Mouse (Mus musculus): Measurements from ENCODE around the gene Disc1. TPM values are rescaled to one million over a fixed set of nuclear protein-coding genes. Genes with fewer than 3 reads are reported as not detected.

Disc1 gene
- polyA plus RNA-seq, 1 experiment from 2014 or later = 3.8 TPM

DNA sequence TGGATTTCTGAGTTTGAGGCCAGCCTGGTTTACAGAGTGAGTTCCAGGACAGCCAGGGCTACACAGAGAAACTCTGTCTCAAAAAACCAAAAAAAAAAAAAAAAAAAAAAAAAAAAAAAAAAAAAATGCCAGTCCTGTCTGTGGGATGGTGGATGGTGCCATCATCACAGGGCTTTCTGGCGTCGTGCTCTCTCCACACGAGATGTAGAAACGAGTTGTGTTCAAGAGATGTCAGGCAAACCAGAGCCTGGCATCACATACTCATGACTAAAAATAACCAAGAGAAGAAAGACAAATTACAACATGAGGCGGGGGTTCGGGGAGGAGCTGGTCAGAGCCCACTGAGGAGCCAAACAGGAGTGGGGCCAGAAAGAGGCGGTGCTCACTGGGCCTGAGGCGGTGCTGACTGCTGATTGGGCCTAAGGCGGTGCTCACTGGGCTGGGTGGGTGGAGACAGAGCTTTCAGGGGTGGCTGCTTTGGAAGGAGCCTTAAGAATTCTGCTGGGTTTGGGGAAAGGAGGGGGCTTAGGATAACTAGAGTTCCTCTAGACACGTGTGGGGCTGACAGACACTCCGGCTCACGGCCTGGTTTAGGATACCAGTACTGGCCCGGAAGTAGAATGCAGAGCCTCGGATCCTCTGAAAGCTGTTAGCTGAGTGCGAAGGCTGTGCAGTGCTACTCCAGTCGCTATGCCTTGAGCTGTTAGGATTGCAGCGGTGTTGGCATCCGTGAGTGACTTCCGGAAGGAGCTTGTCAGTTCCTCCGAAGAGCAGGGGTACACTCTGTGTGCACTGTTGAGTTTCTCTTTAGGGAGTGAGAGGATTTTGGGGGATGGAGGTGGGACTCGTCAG is 37.1 kb downstream of the Disc1 start:
- ATAC-seq (ENCODE audit: insufficient read depth) (peak; percentile 91), DNase-seq (peak; percentile 72)
- H3K9me3 ChIP-seq (ENCODE audit: low read depth, low read length) = no peaks in the 10 kb centered on the region
- no peaks in the 10 kb centered on the region for H3K27me3 ChIP-seq (ENCODE audit: insufficient read depth, low read length)
- H3K4me2 ChIP-seq = peak overlapping the region; percentile 13; the same call in 1 of the 2 replicates
- no peak overlapping the region for H3K9ac ChIP-seq
- H3K4me1 ChIP-seq (ENCODE audit: insufficient read depth) = no peaks in the 10 kb centered on the region
- no peak overlapping the region for H3K4me3 ChIP-seq (ENCODE audit: low read depth, low read length)
- no peaks in the 10 kb centered on the region; the same call in 1 of the 2 replicates for H3K36me3 ChIP-seq (ENCODE audit: insufficient read depth)
- TF ChIP-seq CTCF (IDR thresholded peaks at IDR 0.05; ENCODE audit: low read depth) = no peak
- WGBS = 44% methylated on average over 21 of the region's 21 CpGs
- H3K27ac ChIP-seq (ENCODE audit: low read depth) = no peak overlapping the region

DNA sequence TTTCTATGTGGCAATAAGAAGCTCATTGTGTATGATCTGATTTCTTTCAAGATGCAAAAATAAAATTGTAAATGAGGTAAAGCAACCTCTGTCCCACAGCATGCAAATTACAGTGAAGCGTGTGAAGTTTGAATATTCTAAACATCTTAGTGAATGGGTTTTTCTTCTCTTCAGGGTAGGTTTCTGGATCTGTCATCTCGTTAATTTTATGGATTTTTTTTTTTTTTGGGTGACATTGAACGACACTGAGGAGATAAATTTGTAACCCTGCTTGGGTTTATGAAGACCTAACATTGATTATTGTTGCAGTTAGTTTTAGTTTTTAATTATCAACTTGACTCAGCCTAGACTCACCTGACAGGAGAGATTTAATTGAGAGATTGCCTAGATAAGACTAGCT is 43.1 kb downstream of the Disc1 start:
- Histone ChIP-seq H3K9me3 (ENCODE audit: low read depth, low read length) (no peaks in the 10 kb centered on the region), H3K9ac (no peak overlapping the region), H3K27me3 (ENCODE audit: insufficient read depth, low read length) (no peaks in the 10 kb centered on the region), H3K27ac (ENCODE audit: low read depth) (no peak overlapping the region), H3K36me3 (ENCODE audit: insufficient read depth) (no peaks in the 10 kb centered on the region), H3K4me1 (ENCODE audit: insufficient read depth) (no peaks in the 10 kb centered on the region), H3K4me2 (no peak overlapping the region), H3K4me3 (ENCODE audit: low read depth, low read length) (no peak overlapping the region)
- ATAC-seq (ENCODE audit: insufficient read depth) (no peak), DNase-seq (no peak)
- no peak for TF ChIP-seq CTCF (IDR thresholded peaks at IDR 0.05; ENCODE audit: low read depth)
- WGBS = 73% methylated on average over 3 of the region's 3 CpGs

DNA sequence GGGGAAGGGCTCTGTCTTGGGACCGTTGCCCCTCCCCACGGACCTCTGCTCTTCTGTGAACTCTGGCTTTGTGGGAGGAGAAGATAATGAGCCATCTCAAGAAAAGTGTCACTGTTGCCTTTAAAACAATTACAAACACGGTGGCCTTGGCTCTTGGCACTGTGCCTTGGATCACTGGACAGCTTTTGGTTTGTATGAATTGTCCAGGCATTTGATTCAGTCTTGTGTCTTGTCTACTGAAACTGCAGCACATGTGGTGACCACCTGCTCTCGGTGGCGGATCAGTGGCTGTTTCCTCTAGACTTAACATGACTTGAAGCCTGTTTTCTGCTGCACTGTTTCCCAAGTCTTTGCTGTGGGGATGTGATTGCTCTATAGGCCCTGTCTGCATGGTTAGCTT is 44.1 kb downstream of the Disc1 start:
- 40% methylated on average over 5 of the region's 5 CpGs for WGBS
- TF ChIP-seq CTCF (IDR thresholded peaks at IDR 0.05; ENCODE audit: low read depth) = no peak
- no peak overlapping the region for H3K27ac ChIP-seq (ENCODE audit: low read depth)
- no peak overlapping the region for H3K4me2 ChIP-seq
- no peaks in the 10 kb centered on the region for H3K4me1 ChIP-seq (ENCODE audit: insufficient read depth)
- peak; percentile 53 for DNase-seq
- ATAC-seq (ENCODE audit: insufficient read depth) = no peak
- no peak overlapping the region for H3K9ac ChIP-seq
- H3K36me3 ChIP-seq (ENCODE audit: insufficient read depth) = no peaks in the 10 kb centered on the region
- no peaks in the 10 kb centered on the region for H3K9me3 ChIP-seq (ENCODE audit: low read depth, low read length)
- H3K27me3 ChIP-seq (ENCODE audit: insufficient read depth, low read length) = no peaks in the 10 kb centered on the region
- H3K4me3 ChIP-seq (ENCODE audit: low read depth, low read length) = no peak overlapping the region

DNA sequence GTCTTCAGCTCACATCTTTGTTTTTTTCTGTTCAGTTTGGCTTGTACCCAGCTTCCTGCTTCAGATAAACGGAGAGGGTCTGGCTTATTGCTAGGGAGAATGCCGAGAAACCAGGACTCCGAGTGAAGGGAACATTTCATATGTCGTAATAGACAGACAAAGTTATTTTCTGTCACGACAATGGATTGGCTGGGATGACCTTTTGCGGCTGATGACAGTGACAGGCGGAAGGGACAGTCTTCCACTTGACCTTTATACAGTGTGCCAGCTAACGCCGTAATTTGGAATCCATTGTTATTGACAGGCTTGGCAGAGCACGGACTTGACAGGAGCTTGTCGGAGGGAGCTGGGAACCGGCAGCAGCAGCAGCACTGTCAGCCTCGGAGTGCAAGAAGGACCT is 48.3 kb downstream of the Disc1 start:
- DNase-seq (peak; percentile 41), ATAC-seq (ENCODE audit: insufficient read depth) (no peak)
- Histone ChIP-seq H3K4me2 (no peak overlapping the region), H3K27ac (ENCODE audit: low read depth) (no peak overlapping the region), H3K9ac (no peak overlapping the region), H3K36me3 (ENCODE audit: insufficient read depth) (no peaks in the 10 kb centered on the region), H3K4me3 (ENCODE audit: low read depth, low read length) (no peak overlapping the region), H3K4me1 (ENCODE audit: insufficient read depth) (no peaks in the 10 kb centered on the region), H3K9me3 (ENCODE audit: low read depth, low read length) (no peaks in the 10 kb centered on the region), H3K27me3 (ENCODE audit: insufficient read depth, low read length) (no peaks in the 10 kb centered on the region)
- 44% methylated on average over 13 of the region's 13 CpGs for WGBS
- no peak for TF ChIP-seq CTCF (IDR thresholded peaks at IDR 0.05; ENCODE audit: low read depth)

DNA sequence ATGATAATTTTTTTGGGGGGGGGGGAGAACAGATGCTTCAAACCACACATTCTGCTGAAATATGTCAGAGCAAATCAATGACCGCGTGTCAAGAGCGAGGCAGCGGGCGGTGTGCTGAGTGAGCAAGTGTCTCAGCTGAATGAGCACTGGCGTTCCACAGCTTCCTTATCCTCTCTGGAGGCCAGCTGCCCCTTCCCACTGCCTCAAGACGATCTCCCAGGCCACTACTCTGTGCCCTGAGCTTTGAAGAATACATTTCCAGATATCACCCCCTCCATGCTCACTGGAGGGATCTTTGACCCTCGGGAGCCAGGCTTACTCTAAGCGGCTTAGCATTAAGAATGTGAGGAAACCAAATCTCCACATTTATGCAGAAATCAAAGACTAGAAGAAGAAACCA is 59.2 kb downstream of the Disc1 start:
- WGBS = 55% methylated on average over 9 of the region's 9 CpGs
- Histone ChIP-seq H3K9ac (no peak overlapping the region), H3K36me3 (ENCODE audit: insufficient read depth) (no peaks in the 10 kb centered on the region), H3K4me2 (no peak overlapping the region), H3K4me3 (ENCODE audit: low read depth, low read length) (no peak overlapping the region), H3K4me1 (ENCODE audit: insufficient read depth) (no peaks in the 10 kb centered on the region), H3K9me3 (ENCODE audit: low read depth, low read length) (no peaks in the 10 kb centered on the region), H3K27me3 (ENCODE audit: insufficient read depth, low read length) (no peaks in the 10 kb centered on the region), H3K27ac (ENCODE audit: low read depth) (no peak overlapping the region)
- no peak for TF ChIP-seq CTCF (IDR thresholded peaks at IDR 0.05; ENCODE audit: low read depth)
- ATAC-seq (ENCODE audit: insufficient read depth) = no peak
- no peak for DNase-seq

DNA sequence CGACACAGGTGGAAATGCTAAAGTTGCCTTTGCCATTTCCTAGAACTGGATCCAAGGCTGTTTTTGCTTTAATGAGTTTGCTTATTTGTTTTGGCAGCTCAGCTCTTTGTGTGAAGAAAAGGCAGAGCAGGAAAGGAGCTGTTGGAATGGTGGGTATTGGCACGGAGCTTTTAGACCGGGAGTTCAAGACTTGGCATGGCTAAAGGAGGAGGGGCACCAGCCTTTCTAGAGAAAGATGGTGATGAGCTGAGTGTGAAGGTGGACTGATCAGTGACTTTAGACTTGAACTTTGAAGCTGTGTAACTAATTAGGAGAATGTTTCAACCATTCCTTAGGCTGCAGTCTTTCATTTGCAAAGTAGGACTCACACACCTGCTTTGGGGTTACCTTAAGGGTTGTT is 59.8 kb downstream of the Disc1 start:
- Histone ChIP-seq H3K27ac (ENCODE audit: low read depth) (no peak overlapping the region), H3K4me2 (no peak overlapping the region), H3K27me3 (ENCODE audit: insufficient read depth, low read length) (no peaks in the 10 kb centered on the region), H3K9me3 (ENCODE audit: low read depth, low read length) (no peaks in the 10 kb centered on the region), H3K9ac (no peak overlapping the region), H3K4me3 (ENCODE audit: low read depth, low read length) (no peak overlapping the region), H3K4me1 (ENCODE audit: insufficient read depth) (no peaks in the 10 kb centered on the region), H3K36me3 (ENCODE audit: insufficient read depth) (no peaks in the 10 kb centered on the region)
- WGBS = 76% methylated on average over 3 of the region's 3 CpGs
- ATAC-seq (ENCODE audit: insufficient read depth) (no peak), DNase-seq (no peak)
- no peak for TF ChIP-seq CTCF (IDR thresholded peaks at IDR 0.05; ENCODE audit: low read depth)

DNA sequence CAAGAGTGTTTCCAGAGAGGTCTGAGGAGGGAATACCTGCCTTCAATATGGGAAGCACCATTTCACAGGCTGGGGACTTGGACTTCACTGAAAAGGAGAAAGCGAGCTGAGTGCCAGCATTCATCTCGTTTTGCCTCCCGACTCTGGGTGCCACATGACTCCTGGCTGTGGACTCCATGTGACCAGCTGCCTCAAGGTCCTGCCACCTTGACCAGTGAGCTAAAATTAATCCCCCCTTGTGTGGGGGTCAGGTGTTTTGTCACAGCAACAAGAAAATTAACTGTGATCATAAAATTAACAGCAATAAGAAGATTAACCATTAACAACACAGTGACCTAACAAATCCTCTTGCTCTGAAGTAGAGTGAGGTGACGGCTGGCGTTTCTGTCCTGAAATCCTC is 61.3 kb downstream of the Disc1 start:
- Histone ChIP-seq H3K27me3 (ENCODE audit: insufficient read depth, low read length) (no peaks in the 10 kb centered on the region), H3K4me1 (ENCODE audit: insufficient read depth) (no peaks in the 10 kb centered on the region), H3K9me3 (ENCODE audit: low read depth, low read length) (no peaks in the 10 kb centered on the region), H3K4me3 (ENCODE audit: low read depth, low read length) (no peak overlapping the region), H3K4me2 (no peak overlapping the region), H3K9ac (no peak overlapping the region), H3K36me3 (ENCODE audit: insufficient read depth) (no peaks in the 10 kb centered on the region), H3K27ac (ENCODE audit: low read depth) (no peak overlapping the region)
- DNase-seq (no peak), ATAC-seq (ENCODE audit: insufficient read depth) (no peak)
- 76% methylated on average over 5 of the region's 5 CpGs for WGBS
- no peak for TF ChIP-seq CTCF (IDR thresholded peaks at IDR 0.05; ENCODE audit: low read depth)
